Mouse (Mus musculus): ENCODE measurements around the gene Tnni3k.

- TF ChIP-seq CTCF (IDR thresholded peaks at IDR 0.05; ENCODE audit: low read depth) (no peak), EP300 (IDR thresholded peaks at IDR 0.05; ENCODE audit: low read depth) (no peak)
These were observed 220.8 kb downstream of the Tnni3k start for GRCm38 (mm10) chr3:154834373-154834772.

Measured in heart, postnatal 0 days (tissue).